Mouse (Mus musculus): ENCODE results near the gene 4933415A04Rik. TPM values are rescaled to one million over a fixed set of nuclear protein-coding genes. Genes with fewer than 3 reads are reported as not detected.

The 4933415A04Rik gene
- polyA plus RNA-seq, 1 experiment = 3.2 TPM

DNA sequence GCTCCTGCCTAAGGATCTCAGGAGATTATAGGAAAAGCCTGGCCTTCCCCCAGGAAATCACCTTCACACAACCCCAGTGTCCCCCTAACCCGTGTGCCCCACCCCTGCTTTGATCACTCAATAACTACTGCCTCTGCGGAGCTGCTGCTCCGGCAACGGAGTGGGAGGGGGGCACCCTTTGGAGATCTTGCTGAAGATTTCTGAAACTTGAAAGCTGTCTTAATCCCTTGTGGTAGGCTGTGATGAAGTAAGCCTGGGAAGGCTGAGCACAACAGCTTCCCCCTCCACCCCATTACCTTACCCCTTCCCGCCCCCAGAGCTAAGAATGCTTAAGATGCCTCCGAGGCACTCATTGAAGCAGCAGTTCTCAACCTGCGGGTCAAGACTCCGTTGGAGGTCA is 21.0 kb upstream of the 4933415A04Rik start:
- TF ChIP-seq CTCF (IDR thresholded peaks at IDR 0.05; ENCODE audit: control insufficient read depth, insufficient read depth, low read length) = no peak
- TF ChIP-seq POLR2A (IDR thresholded peaks at IDR 0.05; ENCODE audit: borderline replicate concordance, control insufficient read depth, low read depth, low read length) = no peak
- 74% methylated on average over 8 of the region's 8 CpGs for WGBS
- Histone ChIP-seq H3K27ac (ENCODE audit: control insufficient read depth, insufficient read depth, low read depth, low read length, poor library complexity) (no peak overlapping the region), H3K4me1 (ENCODE audit: control insufficient read depth, insufficient read depth, low read length) (peaks cover 2% of the 10 kb centered on the region; the same call in 1 of the 2 replicates), H3K4me3 (replicated peaks; ENCODE audit: control insufficient read depth, low read depth, low read length) (no peak overlapping the region)

DNA sequence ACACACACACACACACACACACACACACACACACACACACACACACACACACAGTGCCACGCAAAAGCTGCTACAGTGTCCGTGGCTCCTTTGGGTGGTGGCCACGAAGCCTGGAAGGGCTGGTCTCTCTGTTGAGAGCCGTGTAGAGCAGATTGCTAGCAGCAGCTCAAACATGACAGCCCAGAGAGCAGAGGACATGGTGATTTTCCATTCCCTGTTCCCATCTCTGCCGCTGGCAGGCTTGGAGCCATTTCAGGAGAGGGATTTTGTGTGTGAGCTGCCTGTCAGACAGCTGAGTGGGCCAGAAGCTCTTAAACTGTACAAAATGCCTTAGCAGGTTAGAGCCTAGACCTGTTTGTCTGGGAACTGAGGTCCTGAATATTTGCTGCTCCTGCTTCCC is 20.1 kb upstream of the 4933415A04Rik start:
- Histone ChIP-seq H3K4me1 (ENCODE audit: control insufficient read depth, insufficient read depth, low read length) (peaks cover 2% of the 10 kb centered on the region; the same call in 1 of the 2 replicates), H3K27ac (ENCODE audit: control insufficient read depth, insufficient read depth, low read depth, low read length, poor library complexity) (no peak overlapping the region), H3K4me3 (replicated peaks; ENCODE audit: control insufficient read depth, low read depth, low read length) (no peak overlapping the region)
- 84% methylated on average over 5 of the region's 5 CpGs for WGBS
- no peak for TF ChIP-seq CTCF (IDR thresholded peaks at IDR 0.05; ENCODE audit: control insufficient read depth, insufficient read depth, low read length)
- TF ChIP-seq POLR2A (IDR thresholded peaks at IDR 0.05; ENCODE audit: borderline replicate concordance, control insufficient read depth, low read depth, low read length) = no peak

DNA sequence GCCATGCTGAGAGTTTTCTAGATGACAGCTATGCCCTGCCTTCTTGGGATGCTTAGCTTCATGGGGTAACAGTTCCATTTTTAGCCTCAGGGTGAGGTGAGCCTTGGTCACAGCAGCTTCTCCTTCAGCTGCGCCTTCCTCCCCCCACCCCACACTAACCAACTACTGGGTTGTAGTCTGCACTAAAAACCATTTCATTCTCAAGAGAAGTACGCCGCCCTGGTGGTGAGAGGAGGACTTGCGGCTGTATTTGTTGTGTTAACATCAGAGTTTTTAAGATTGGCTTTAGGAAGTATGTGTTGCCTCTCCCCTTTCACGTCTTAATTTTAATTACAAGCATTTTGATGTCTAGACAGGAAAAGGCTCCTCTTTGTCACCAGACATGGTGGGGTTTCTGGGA is 18.6 kb upstream of the 4933415A04Rik start:
- Histone ChIP-seq H3K27ac (ENCODE audit: control insufficient read depth, insufficient read depth, low read depth, low read length, poor library complexity) (no peak overlapping the region), H3K4me1 (ENCODE audit: control insufficient read depth, insufficient read depth, low read length) (peaks cover 2% of the 10 kb centered on the region; the same call in 1 of the 2 replicates), H3K4me3 (replicated peaks; ENCODE audit: control insufficient read depth, low read depth, low read length) (no peak overlapping the region)
- WGBS = 24% methylated on average over 5 of the region's 5 CpGs
- peak; percentile 68 for TF ChIP-seq CTCF (IDR thresholded peaks at IDR 0.05; ENCODE audit: control insufficient read depth, insufficient read depth, low read length)
- TF ChIP-seq POLR2A (IDR thresholded peaks at IDR 0.05; ENCODE audit: borderline replicate concordance, control insufficient read depth, low read depth, low read length) = no peak

DNA sequence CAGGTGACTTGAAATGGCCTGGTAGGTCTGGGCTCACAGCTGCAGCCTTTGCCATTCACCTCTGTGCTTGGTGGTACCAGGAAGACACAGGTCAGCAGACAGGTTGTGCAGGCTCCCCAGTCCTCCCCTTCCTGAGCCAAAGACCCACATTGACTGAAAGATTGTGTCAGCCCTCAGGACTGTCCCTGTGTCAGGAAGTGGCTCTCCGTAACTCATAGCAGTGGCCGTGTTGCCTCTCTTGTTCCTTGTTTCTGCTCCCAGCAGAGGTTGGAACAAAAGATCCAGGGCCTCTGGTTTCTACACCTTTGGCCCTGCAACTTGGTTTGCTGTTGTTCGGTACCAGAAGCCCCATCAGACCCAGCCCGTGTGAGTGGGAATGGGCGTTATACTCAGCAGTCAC is 17.7 kb upstream of the 4933415A04Rik start:
- TF ChIP-seq CTCF (IDR thresholded peaks at IDR 0.05; ENCODE audit: control insufficient read depth, insufficient read depth, low read length) (no peak), POLR2A (IDR thresholded peaks at IDR 0.05; ENCODE audit: borderline replicate concordance, control insufficient read depth, low read depth, low read length) (no peak)
- Histone ChIP-seq H3K27ac (ENCODE audit: control insufficient read depth, insufficient read depth, low read depth, low read length, poor library complexity) (no peak overlapping the region), H3K4me3 (replicated peaks; ENCODE audit: control insufficient read depth, low read depth, low read length) (no peak overlapping the region), H3K4me1 (ENCODE audit: control insufficient read depth, insufficient read depth, low read length) (peaks cover 2% of the 10 kb centered on the region; the same call in 1 of the 2 replicates)
- WGBS = 25% methylated on average over 5 of the region's 5 CpGs

DNA sequence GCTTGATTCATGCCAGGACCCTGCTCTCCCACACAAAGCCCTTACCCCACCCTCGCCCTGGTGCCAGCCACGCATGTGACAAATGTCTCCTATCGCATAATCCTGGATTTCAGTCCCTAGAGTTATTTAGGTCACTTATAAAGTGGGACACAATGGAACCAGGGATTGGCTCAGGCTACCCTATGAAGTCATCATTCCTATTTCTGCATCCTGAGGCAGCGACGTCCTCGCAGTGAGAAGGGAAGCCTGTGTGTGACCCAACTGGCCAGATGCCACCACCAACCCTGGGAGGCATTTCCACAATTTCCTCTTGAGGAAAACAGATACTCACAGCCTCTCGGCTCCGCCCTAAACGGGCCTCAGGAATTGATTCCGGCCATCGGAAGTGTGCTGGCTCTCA is 17.2 kb upstream of the 4933415A04Rik start:
- no peak overlapping the region for H3K27ac ChIP-seq (ENCODE audit: control insufficient read depth, insufficient read depth, low read depth, low read length, poor library complexity)
- H3K4me3 ChIP-seq (replicated peaks; ENCODE audit: control insufficient read depth, low read depth, low read length) = no peak overlapping the region
- H3K4me1 ChIP-seq (ENCODE audit: control insufficient read depth, insufficient read depth, low read length) = peaks cover 2% of the 10 kb centered on the region; the same call in 1 of the 2 replicates
- WGBS = 17% methylated on average over 11 of the region's 11 CpGs
- no peak for TF ChIP-seq POLR2A (IDR thresholded peaks at IDR 0.05; ENCODE audit: borderline replicate concordance, control insufficient read depth, low read depth, low read length)

DNA sequence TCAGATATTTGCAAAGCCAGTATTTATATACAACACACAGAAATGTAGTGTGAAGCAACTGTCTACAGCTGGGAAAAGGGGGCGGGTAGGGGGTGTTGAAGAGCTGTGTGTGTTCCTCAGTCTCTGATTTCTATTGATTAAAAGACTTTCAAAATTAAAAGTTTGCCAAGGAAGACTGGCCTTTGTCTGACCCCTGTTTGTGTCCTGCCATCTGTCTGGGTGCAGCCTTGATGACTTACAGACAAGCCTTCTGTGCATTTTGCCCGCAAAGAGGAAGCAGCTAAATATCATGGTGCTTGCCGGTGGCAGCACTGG is 11.8 kb upstream of the 4933415A04Rik start:
- H3K27ac ChIP-seq (ENCODE audit: control insufficient read depth, insufficient read depth, low read depth, low read length, poor library complexity) = no peak overlapping the region
- no peaks in the 10 kb centered on the region for H3K4me1 ChIP-seq (ENCODE audit: control insufficient read depth, insufficient read depth, low read length)
- WGBS = 18% methylated on average over 3 of the region's 3 CpGs
- no peak for TF ChIP-seq CTCF (IDR thresholded peaks at IDR 0.05; ENCODE audit: control insufficient read depth, insufficient read depth, low read length)
- TF ChIP-seq POLR2A (IDR thresholded peaks at IDR 0.05; ENCODE audit: borderline replicate concordance, control insufficient read depth, low read depth, low read length) = no peak
- no peak overlapping the region for H3K4me3 ChIP-seq (replicated peaks; ENCODE audit: control insufficient read depth, low read depth, low read length)

DNA sequence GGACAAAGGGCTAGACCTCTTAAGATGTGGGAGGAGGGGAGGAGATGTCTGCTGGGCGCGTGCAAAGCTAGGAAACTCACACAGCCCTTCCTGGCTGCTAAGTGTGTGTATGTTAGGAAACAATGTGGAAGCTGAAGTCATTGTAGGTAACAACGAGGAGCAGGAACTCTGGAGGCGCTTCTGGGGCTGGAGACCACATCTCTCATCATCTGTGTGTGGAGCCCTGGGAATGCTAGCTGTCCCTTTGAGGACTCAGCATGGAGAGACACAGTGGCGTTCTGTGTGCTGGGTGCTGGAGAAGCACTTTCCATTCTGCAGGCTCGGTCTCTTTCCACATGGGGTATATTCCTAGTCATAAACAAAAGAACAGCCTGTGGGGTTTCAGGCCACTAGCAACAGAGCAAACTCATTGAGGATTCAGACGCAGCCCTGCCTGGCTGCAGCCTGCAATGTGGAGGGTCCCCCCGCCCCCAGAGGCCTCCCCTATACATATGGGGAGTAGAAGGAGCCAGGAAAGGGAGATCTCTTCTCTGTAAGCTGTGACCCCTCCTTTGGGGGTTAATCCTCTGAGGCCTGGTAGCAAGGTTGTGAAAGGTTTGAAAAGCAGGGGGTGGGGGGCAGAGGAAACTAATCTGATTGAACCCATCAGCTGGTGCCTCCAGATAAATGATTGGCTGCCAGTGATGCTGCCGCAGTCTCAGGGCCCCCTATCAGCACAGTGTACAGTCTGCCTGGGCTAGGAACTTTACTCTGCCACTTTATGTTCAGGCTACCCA is 11.3 kb upstream of the 4933415A04Rik start:
- H3K27ac ChIP-seq (ENCODE audit: control insufficient read depth, insufficient read depth, low read depth, low read length, poor library complexity) = no peak overlapping the region
- no peak overlapping the region for H3K4me3 ChIP-seq (replicated peaks; ENCODE audit: control insufficient read depth, low read depth, low read length)
- WGBS = 22% methylated on average over 9 of the region's 9 CpGs
- TF ChIP-seq CTCF (IDR thresholded peaks at IDR 0.05; ENCODE audit: control insufficient read depth, insufficient read depth, low read length) = no peak
- no peaks in the 10 kb centered on the region for H3K4me1 ChIP-seq (ENCODE audit: control insufficient read depth, insufficient read depth, low read length)

DNA sequence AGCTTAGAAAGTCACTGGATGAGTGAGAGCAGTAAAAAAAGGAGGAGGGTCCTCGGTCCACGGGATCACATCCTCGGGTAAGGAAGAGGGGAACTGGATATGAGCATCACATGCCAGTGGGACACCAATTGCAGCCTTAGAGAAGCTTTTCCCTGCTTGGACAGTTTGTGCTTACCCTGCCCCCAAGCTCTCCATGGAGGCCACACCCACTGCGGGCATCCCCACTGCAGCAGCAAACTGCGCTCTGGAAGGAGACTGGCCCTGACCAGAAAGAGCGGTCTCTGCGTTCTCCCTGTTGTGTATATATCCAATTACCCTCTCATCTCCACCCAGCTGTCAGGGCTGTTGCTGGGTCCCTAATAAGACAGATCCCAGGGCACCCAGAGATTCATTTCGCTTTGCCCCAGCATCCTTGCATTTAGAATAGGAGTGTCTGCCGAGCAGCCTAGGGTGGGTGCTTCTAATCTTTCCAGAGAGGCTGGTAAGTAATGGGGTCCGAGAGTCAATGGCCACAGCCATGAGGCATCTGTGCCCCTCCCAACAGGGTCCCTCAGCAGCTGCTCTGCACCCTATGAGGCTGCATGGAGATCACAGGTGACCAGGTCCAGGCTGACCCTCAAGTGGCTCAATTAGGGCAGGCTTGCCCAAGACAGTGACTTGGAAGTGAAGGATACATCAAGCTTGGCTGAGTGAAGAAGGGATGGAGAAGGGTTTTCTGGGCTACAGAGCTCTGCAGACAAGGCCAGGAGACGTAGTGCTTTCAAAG is 8.9 kb upstream of the 4933415A04Rik start:
- Histone ChIP-seq H3K4me3 (replicated peaks; ENCODE audit: control insufficient read depth, low read depth, low read length) (no peak overlapping the region), H3K4me1 (ENCODE audit: control insufficient read depth, insufficient read depth, low read length) (no peaks in the 10 kb centered on the region), H3K27ac (ENCODE audit: control insufficient read depth, insufficient read depth, low read depth, low read length, poor library complexity) (no peak overlapping the region)
- 84% methylated on average over 11 of the region's 11 CpGs for WGBS
- TF ChIP-seq CTCF (IDR thresholded peaks at IDR 0.05; ENCODE audit: control insufficient read depth, insufficient read depth, low read length) (no peak), POLR2A (IDR thresholded peaks at IDR 0.05; ENCODE audit: borderline replicate concordance, control insufficient read depth, low read depth, low read length) (no peak)
